Mouse (Mus musculus): Measurements from ENCODE around the gene Itsn1. TPM values are rescaled to one million over a fixed set of nuclear protein-coding genes. Genes with fewer than 3 reads are reported as not detected.

Gene Itsn1
- polyA plus RNA-seq, 1 experiment, result 12.9 TPM

DNA sequence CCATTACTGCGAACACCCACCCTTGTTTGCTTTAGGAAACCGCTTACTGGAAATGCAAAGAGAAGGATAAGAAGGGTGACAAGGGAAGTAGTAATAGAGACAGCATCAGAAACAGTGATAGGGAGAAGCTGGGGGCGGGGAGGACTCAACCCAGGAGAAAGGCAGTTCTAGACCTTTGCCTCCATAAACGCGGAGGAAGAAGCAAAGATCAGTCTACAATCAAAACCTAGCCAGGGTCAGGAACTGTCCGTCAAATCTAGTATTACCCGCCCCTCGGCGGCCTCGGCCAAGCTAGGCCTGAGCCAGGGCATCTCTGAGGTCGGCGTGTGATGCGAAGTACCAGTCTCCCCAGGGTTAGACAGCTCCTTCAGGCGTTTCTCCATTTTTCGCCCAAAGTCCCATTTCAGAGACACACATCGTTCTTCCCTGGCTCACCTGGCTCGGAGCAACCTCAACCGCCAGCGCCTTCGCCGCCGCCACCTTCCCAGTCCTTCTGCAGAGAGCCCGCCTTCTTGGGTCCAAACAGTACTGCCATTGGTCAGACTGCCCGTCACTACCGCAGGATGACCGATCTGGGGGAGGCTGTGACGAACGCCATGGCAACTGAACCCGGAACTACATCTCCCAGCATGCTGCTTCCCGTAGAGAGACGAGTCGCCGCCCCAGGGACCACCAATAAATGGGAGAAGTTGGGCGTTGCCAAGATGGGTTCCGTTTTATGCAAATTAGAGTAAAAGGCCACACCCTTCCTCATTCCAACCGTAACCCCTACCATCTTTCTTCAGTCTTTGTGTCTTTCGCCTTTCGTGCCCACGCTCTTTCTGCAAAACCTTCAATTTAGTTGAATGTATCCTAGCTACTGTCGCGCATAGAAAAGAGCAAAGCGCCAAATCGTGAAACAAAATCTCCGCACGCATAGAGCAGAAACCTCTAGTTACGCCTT, 687 bp upstream of the Itsn1 start, which contains the start of gene Cryzl1:
Gene Cryzl1, minus strand, starts transcription at position 853 of the 943 bp plus-strand sequence.
- peaks cover 5% of the 10 kb centered on the region for H3K27me3 ChIP-seq (ENCODE audit: control insufficient read depth, insufficient read depth, low read length)
- peaks cover 8% of the 10 kb centered on the region for H3K4me1 ChIP-seq (replicated peaks; ENCODE audit: control insufficient read depth, insufficient read depth, low read length)
- DNase-seq, result peak; percentile 90
- no peaks in the 10 kb centered on the region for H3K36me3 ChIP-seq (ENCODE audit: control insufficient read depth, insufficient read depth, low read length)
- WGBS, result 2% methylated on average over 46 of the region's 46 CpGs
- TF ChIP-seq POLR2A (IDR thresholded peaks at IDR 0.05; ENCODE audit: control insufficient read depth, extremely low read depth, insufficient read depth, low read length, poor library complexity) (no peak), CTCF (IDR thresholded peaks at IDR 0.05; ENCODE audit: borderline replicate concordance, control insufficient read depth, extremely low read depth, insufficient read depth, low read length, poor library complexity) (peak; percentile 52; the same call in 1 of the 2 replicates)
- H3K27ac ChIP-seq (ENCODE audit: control insufficient read depth, insufficient read depth, low read length), result no peak within 1 kb of the TSS; the same call in 1 of the 2 replicates
- peak within 1 kb of the TSS; percentile 68 for H3K4me3 ChIP-seq (ENCODE audit: control insufficient read depth, insufficient read depth, low read length)

DNA sequence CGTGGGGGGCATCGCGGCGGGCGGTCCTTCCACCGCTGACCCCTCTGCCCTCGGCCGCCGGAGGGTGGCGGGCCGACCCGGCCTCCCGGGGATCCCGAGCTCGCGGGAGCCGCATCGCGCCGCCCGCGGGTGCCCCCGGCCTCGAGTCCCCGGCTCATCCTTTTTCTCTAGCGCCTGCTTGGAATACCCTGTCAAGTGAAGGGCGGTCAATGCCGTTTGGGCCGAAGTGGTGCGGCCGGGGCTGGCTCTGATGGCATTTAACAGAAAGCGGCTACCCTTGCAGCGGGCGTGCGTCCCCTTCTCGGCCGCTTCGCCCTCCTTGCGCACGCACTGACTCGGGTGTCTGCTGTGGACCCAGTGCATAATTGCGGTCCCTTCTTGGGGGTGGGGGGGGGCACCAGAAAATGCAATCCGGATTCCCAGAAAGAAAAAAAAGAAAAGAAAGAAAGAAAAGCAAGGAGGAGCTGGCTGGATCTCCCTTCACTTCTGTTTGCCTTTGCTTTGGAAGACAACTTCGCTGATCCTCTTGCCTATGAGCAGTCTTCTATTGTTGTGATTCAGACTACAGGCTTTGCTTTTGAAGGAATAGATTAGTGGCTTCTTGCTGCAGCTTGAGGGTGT, 850 bp downstream of the Itsn1 start:
- TF ChIP-seq CTCF (IDR thresholded peaks at IDR 0.05; ENCODE audit: borderline replicate concordance, control insufficient read depth, extremely low read depth, insufficient read depth, low read length, poor library complexity) (no peak), POLR2A (IDR thresholded peaks at IDR 0.05; ENCODE audit: control insufficient read depth, extremely low read depth, insufficient read depth, low read length, poor library complexity) (no peak)
- Histone ChIP-seq H3K27ac (ENCODE audit: control insufficient read depth, insufficient read depth, low read length) (no peak overlapping the region), H3K27me3 (ENCODE audit: control insufficient read depth, insufficient read depth, low read length) (peaks cover 5% of the 10 kb centered on the region), H3K4me1 (replicated peaks; ENCODE audit: control insufficient read depth, insufficient read depth, low read length) (peaks cover 8% of the 10 kb centered on the region), H3K36me3 (ENCODE audit: control insufficient read depth, insufficient read depth, low read length) (no peaks in the 10 kb centered on the region), H3K4me3 (ENCODE audit: control insufficient read depth, insufficient read depth, low read length) (peak overlapping the region; percentile 49)
- DNase-seq, result peak; percentile 34
- under 1% methylated on average over 44 of the region's 44 CpGs for WGBS

GRCm38 (mm10) chr16:91730446-91730845, 1.4 kb downstream of the Itsn1 start:
- TF ChIP-seq CTCF (IDR thresholded peaks at IDR 0.05; ENCODE audit: borderline replicate concordance, control insufficient read depth, extremely low read depth, insufficient read depth, low read length, poor library complexity) (no peak), POLR2A (IDR thresholded peaks at IDR 0.05; ENCODE audit: control insufficient read depth, extremely low read depth, insufficient read depth, low read length, poor library complexity) (no peak)
- Histone ChIP-seq H3K27me3 (ENCODE audit: control insufficient read depth, insufficient read depth, low read length) (peaks cover 5% of the 10 kb centered on the region), H3K4me1 (replicated peaks; ENCODE audit: control insufficient read depth, insufficient read depth, low read length) (peaks cover 8% of the 10 kb centered on the region), H3K27ac (ENCODE audit: control insufficient read depth, insufficient read depth, low read length) (no peak overlapping the region), H3K4me3 (ENCODE audit: control insufficient read depth, insufficient read depth, low read length) (no peak overlapping the region), H3K36me3 (ENCODE audit: control insufficient read depth, insufficient read depth, low read length) (no peaks in the 10 kb centered on the region)
- no peak for DNase-seq
- WGBS, result 8% methylated on average over 11 of the region's 11 CpGs

DNA sequence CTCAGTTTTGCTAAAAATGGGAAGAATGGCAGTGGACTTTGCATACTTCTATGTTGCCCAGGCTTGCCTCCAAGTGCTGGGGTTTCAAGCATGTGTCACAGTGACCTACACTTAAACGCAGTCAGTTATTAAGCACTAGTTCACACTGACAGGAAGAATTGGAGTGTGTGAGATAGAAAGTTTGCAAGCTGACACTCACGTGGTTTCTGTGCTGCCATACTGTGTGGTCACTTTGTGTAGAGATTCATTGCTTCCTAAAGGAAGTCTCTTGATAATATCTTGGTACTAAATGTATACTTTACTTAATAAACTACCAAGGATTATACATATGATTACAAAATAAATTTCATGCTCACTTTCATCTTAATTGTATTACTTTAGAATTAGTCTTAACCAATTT, 3.7 kb downstream of the Itsn1 start:
- Histone ChIP-seq H3K36me3 (ENCODE audit: control insufficient read depth, insufficient read depth, low read length) (no peaks in the 10 kb centered on the region), H3K27me3 (ENCODE audit: control insufficient read depth, insufficient read depth, low read length) (peaks cover 5% of the 10 kb centered on the region), H3K4me1 (replicated peaks; ENCODE audit: control insufficient read depth, insufficient read depth, low read length) (peaks cover 8% of the 10 kb centered on the region), H3K4me3 (ENCODE audit: control insufficient read depth, insufficient read depth, low read length) (no peak overlapping the region), H3K27ac (ENCODE audit: control insufficient read depth, insufficient read depth, low read length) (no peak overlapping the region)
- TF ChIP-seq CTCF (IDR thresholded peaks at IDR 0.05; ENCODE audit: borderline replicate concordance, control insufficient read depth, extremely low read depth, insufficient read depth, low read length, poor library complexity) (no peak), POLR2A (IDR thresholded peaks at IDR 0.05; ENCODE audit: control insufficient read depth, extremely low read depth, insufficient read depth, low read length, poor library complexity) (no peak)
- DNase-seq, result no peak
- 43% methylated on average over 2 of the region's 2 CpGs for WGBS

GRCm38 (mm10) chr16:91734771-91735170, 5.7 kb downstream of the Itsn1 start:
- Histone ChIP-seq H3K4me3 (ENCODE audit: control insufficient read depth, insufficient read depth, low read length) (no peak overlapping the region), H3K36me3 (ENCODE audit: control insufficient read depth, insufficient read depth, low read length) (no peaks in the 10 kb centered on the region), H3K27ac (ENCODE audit: control insufficient read depth, insufficient read depth, low read length) (no peak overlapping the region), H3K4me1 (replicated peaks; ENCODE audit: control insufficient read depth, insufficient read depth, low read length) (peaks cover 3% of the 10 kb centered on the region), H3K27me3 (ENCODE audit: control insufficient read depth, insufficient read depth, low read length) (peaks cover 4% of the 10 kb centered on the region)
- WGBS, result 84% methylated on average over 5 of the region's 5 CpGs
- TF ChIP-seq CTCF (IDR thresholded peaks at IDR 0.05; ENCODE audit: borderline replicate concordance, control insufficient read depth, extremely low read depth, insufficient read depth, low read length, poor library complexity) (no peak), POLR2A (IDR thresholded peaks at IDR 0.05; ENCODE audit: control insufficient read depth, extremely low read depth, insufficient read depth, low read length, poor library complexity) (no peak)
- DNase-seq, result no peak

GRCm38 (mm10) chr16:91736046-91736816, 7.2 kb downstream of the Itsn1 start:
- Histone ChIP-seq H3K27ac (ENCODE audit: control insufficient read depth, insufficient read depth, low read length) (no peak overlapping the region), H3K27me3 (ENCODE audit: control insufficient read depth, insufficient read depth, low read length) (no peaks in the 10 kb centered on the region; the same call in 1 of the 2 replicates), H3K36me3 (ENCODE audit: control insufficient read depth, insufficient read depth, low read length) (no peaks in the 10 kb centered on the region), H3K4me1 (replicated peaks; ENCODE audit: control insufficient read depth, insufficient read depth, low read length) (no peaks in the 10 kb centered on the region), H3K4me3 (ENCODE audit: control insufficient read depth, insufficient read depth, low read length) (no peak overlapping the region)
- 73% methylated on average over 7 of the region's 7 CpGs for WGBS
- TF ChIP-seq POLR2A (IDR thresholded peaks at IDR 0.05; ENCODE audit: control insufficient read depth, extremely low read depth, insufficient read depth, low read length, poor library complexity) (no peak), CTCF (IDR thresholded peaks at IDR 0.05; ENCODE audit: borderline replicate concordance, control insufficient read depth, extremely low read depth, insufficient read depth, low read length, poor library complexity) (no peak)
- DNase-seq, result no peak
